Mouse (Mus musculus) cerebellum, adult 8-10 months (tissue): ENCODE measurements around the gene Gm10230.
"Not testable (repeated sequence)": the region's sequence is repeated elsewhere in the genome, so short reads cannot be mapped to it uniquely, and the experiment has no call there.

Source experiments
- DNase-seq: peaks from one replicate; pipeline ENCODE4 v3.0.0; 2022

Gm10230 gene

GRCm38 (mm10) chrX:27494782-27495181 lies at the start of gene Gm10230:
Gm10230 (minus strand) TSS chrX:27494882.
- not testable (repeated sequence) for DNase-seq
